Mouse (Mus musculus) 3134 (cell line): ENCODE results near the gene Gas7.
A peak's percentile ranks its signal among the peaks of the same experiment; 100 is the strongest.

Experiments
- DNase-seq: peaks from one replicate; pipeline ENCODE4 v3.0.0-alpha.2; 2011; ENCODE audit warnings: low spot score; ENCODE audit not compliant: insufficient read length; ENCODE audit errors: extremely low read depth

The Gas7 gene

DNA sequence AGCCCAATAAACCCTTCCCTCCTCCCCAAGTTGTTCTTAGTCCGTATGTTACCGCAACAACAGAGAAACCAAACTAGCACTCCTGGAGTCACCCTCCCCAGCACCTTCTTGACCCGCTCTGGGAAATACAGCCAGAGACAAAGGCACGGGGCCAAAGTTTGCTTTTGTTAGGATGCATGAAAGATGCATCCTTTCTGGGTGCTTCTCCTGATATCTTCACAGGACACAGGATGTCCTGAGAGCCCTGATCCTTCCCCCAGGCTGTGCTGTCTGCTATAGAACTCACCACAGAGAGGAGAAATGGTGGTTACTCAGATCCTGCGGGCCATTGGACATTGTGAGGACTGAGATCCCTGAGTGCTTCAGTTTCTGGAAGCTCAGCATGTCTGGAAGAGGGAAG is 111.9 kb downstream of the Gas7 start:
- DNase-seq, result no peak

- no peak for DNase-seq
These were observed 112.8 kb downstream of the Gas7 start for GRCm38 (mm10) chr11:67567991-67568390.

GRCm38 (mm10) chr11:67568815-67569214 is 113.6 kb downstream of the Gas7 start:
- DNase-seq, result no peak

DNA sequence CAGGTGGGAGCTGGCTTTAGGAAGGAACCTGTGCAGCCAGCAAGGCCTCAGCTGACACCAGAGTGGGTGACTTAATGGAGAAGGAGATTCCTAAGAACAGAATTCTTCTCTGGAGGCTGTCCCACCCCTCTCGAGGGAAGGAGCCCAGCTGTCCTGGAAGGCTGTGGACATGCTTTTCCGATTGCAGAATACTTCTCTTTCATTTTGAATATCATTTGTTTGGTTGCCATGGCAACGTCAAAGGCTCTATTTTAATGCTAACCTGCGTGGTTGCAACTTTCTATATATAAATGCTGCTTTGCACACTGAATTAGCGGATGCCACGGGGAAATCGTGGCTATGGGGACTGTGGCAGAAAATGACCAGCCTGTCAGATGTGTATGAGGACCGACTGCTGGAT is 115.7 kb downstream of the Gas7 start:
- DNase-seq, result no peak

DNA sequence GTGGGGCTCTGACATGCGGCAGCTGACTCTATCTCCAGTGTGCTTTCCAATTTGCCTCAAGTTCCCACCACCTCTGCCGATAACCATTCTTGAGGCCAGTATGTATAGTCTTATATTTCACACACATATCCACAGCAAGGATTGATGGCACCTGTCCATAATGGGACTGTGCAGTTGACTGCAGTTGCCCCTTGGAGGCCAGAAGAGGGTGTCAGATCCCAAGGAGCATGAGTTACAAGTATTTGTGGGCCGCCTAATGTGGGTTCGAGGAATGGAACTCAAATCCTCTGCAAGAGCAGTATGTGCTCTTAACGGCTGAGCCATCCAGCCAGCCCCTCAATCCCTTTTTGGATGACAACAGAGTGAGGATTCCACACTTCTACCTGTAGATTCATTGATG is 119.1 kb downstream of the Gas7 start:
- no peak for DNase-seq

GRCm38 (mm10) chr11:67577472-67577871 is 122.2 kb downstream of the Gas7 start:
- DNase-seq, result no peak

- DNase-seq, result no peak
These were observed 122.8 kb downstream of the Gas7 start for GRCm38 (mm10) chr11:67577994-67578393.

DNA sequence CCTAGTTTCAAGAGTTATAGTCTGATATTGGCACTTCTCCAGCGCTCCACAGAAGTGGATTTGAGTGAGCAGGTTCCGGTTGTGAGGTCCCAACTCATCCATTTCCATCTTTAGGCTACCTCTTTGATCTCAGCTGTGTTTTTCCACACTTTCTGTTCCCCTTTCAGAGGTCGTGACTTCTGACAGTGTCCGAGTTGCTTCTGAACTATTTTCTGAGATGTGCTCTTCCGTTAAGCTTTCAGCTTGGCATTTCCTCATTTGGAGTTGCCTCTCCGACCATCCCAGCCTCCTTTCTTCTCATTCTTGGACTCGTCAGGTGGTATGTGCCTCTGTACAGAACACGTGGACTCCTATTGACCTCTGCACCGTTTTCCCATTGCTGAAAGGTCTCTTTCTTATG is 123.9 kb downstream of the Gas7 start:
- DNase-seq, result no peak

GRCm38 (mm10) chr11:67581549-67581948 is 126.3 kb downstream of the Gas7 start:
- DNase-seq, result no peak

DNA sequence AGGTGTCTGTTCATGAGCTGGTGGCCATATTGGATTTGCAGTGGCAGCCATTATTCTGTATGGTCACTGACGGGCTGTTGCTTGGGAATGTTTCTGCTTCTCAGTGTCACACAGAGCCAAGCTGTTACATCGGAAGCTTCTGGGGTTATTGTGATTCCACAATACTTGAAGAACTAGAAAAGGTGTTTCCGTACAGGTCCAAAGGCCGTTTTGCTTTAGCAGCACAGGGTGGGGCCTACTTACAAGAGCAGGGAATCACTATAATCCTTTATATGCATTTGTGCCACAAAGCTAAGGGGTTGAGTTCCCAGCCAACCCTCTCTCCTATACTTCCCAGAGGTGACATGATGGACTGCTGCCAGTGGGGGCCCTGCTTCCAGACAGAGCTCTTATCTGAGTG is 127.3 kb downstream of the Gas7 start:
- no peak for DNase-seq

GRCm38 (mm10) chr11:67585016-67585415 is 129.8 kb downstream of the Gas7 start:
- DNase-seq, result no peak

- DNase-seq, result no peak
These were observed 130.4 kb downstream of the Gas7 start for GRCm38 (mm10) chr11:67585629-67586028.

DNA sequence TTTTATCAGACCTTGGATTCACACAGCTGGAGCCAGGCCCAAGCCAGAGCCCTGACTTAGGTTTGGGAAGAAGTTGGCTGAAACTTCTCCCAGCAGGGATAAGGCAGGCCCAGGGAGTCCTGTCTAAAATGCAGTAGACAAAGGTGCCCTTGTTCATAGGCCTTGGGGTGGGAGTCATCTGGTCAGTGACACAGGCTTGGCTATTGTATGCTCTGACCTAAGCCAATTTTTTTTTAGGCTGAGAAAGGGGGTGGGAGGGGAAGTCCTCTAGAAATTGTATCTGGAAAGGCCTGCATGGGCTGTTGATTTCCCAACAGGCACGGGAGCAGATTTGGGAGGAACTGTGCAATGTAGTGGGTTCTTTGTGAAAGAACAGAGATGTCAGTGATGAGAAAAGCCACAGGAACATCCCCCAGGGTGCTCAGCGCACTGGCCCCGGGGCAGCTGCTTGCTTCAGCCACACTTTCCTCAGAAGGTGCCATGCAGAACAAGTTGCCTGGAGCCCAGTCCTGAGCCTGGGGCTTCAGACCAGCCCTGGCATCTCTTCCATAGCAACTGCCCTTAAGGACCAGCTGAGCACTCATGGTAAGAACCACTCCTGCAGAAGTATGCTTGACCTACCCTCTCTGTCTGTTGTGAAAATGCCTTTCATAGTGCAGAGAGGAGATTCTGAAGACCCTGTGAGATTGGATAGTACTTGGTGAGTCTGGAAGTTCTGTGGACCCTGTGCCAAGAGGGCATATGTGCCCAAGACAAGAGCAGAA is 131.2 kb downstream of the Gas7 start:
- peak; percentile 12 for DNase-seq

DNA sequence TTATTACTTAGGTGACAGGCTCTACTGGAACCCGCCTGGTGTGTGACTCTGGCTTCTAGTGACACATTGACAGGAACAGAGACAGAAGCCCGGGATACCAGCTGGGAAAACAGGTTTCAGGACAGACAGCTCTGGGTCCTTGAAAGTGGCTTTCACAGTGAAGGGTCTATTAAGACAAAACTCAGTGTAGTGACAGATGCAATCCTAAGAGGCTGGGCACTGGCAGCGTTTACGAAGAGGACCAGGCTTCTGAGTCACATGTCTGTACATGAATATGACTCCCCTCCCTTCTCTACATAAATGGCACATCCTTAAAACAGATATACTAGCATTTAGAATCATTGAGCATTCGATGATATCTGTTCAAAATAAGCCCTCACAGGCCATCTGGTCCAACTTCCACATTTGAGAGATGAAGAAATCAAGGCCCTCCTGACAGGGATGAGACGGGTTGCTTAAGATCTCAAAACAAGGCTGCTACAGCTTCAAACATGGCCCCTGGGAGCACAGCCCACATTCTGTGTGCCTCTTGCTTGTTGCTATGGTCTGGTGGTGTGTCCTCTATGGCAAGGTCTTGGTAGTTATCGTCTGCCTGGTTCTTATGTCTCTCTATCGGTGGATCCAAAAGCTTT is 133.1 kb downstream of the Gas7 start:
- no peak for DNase-seq

DNA sequence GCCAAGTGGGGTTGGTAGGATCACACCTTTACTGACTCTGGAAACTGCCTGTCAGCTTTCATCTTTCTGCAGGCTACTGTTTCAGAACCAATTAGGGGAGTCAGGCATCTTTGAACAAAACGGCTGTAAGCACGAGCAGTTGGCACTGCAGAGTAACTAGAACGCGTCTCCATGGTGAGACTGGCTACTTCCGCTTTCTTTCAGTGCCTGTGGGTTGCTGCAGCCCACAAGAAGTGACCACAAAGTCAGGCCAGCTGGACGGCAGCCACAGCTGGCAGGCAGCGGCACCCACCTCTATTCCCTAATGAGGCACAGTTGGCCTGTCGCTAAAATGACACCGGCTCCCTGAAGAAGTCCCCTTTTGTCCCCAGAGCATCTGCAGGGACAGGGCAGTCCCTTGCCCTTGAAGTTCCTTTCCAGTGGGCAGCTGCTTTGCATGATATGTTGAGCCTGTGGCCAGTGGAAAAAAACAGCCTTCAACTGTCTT is 133.6 kb downstream of the Gas7 start:
- DNase-seq, result peak; percentile 71

- DNase-seq, result no peak
These were observed 141.0 kb downstream of the Gas7 start for GRCm38 (mm10) chr11:67596233-67596632.

DNA sequence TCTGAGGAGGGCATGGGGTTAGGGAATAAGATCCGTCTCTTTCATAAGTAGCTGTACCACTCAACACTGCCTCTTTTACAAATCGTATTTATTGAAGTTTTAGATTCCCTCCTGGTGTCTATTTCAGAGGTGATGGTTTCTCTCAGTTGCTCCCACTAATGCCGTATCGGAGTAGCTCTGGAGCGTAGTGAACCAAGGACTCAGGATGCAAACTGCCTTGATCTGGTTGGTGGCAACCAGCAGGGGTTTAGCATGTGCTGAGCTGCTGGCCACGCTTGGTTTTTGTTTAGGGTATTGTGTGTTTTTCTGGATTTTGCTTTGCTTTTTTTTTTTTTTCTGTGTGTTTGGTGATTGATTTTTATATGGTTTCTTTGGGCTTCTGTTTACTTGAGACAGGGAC is 141.6 kb downstream of the Gas7 start:
- no peak for DNase-seq

- DNase-seq, result no peak
These were observed 142.2 kb downstream of the Gas7 start for GRCm38 (mm10) chr11:67597388-67597787.

DNA sequence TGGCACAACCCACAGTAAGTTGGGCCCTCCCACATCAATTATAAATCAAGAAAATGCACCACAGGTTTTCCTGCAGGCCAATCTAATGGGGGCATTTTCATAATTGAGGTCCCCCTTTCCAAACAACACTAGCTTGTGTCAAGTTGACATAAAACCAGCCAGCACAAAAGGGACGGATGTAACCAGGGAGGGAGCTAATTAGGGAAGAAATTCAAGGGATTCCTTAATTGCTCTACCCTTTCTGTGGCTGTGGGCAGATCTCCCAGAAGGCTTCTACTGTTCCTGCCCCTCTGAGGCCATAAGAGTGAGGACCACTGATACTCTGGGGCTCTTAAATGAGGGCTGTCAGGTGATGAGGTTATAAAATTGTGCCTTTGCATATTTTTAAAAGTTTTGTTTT is 143.9 kb downstream of the Gas7 start:
- no peak for DNase-seq

DNA sequence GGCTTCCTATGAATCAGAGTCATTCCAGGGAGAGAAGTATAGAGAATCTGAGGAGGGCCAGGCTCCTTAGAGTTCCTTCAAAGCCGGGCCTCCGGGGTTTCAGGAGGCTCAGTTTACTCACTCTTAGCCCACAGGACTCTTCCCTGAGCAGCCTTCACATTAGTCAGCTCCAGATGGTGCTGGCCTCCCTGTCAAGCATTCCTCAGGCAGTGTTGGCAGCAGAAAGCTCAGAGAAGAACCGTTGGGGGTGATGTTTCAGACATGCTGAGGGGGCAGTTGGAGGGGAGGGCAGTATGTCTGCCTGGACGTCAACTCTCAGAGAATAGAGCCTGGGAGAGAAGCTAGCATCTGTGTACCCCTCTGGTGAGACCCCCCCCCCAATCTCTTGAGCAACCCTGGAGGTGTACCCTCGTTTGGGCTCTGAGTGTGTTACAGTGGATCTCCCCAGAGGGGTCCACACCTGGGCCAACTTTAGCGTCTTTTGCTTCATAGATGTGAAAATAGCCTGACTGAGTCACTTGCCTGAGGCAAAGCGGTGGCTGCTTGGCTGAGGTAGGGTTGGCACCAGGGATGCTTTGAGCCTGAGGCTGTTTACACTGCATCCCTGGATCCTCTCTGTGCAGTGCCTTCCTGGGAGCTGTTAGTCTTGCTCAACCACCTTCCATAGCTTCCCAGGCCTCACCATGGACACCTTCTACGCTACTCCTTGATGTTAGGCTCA is 145.6 kb downstream of the Gas7 start:
- DNase-seq, result peak; percentile 18

GRCm38 (mm10) chr11:67602711-67603369 is 147.6 kb downstream of the Gas7 start:
- DNase-seq, result no peak
